Mouse (Mus musculus) left cerebral cortex, postnatal 4 days (tissue): ENCODE results near the gene Treml4. TPM values are rescaled to one million over a fixed set of nuclear protein-coding genes. Genes with fewer than 3 reads are reported as not detected.
"Not testable (repeated sequence)": the region's sequence is repeated elsewhere in the genome, so short reads cannot be mapped to it uniquely, and the experiment has no call there.

ENCODE experiments used
- DNase-seq: peaks from one replicate; pipeline ENCODE4 v3.0.0-alpha.2; 2022
- intact Hi-C: fragments of 180-260 bp; cut with DNase I; formaldehyde crosslinking; loops from one replicate; pipeline ENCODE4 v1.15.1; 2025
- total RNA-seq, 2 experiments: library from RNA; stranded (reverse); gene quantifications; 2 replicates each; pipeline ENCODE4 v1.2.3; 2021

Gene Treml4
- total RNA-seq, 2 experiments from 2014 or later, result 0.50 to 0.81 TPM

- intact Hi-C loops, result loop anchor here (10.0 kb wide), 1 partner anchor 122 kb away; no protein-coding TSS in a partner anchor
Measured at GRCm38 (mm10) chr17:48272598-48272997, 8.5 kb downstream of the Treml4 start.

GRCm38 (mm10) chr17:48274098-48274497 lies 10.0 kb downstream of the Treml4 start:
- intact Hi-C loops, result loop anchor here (10.0 kb wide), 1 partner anchor 121 kb away; no protein-coding TSS in a partner anchor

More at GRCm38 (mm10) chr17:48272598-48272997, 8.5 kb downstream of the Treml4 start:
- no peak for DNase-seq

DNA sequence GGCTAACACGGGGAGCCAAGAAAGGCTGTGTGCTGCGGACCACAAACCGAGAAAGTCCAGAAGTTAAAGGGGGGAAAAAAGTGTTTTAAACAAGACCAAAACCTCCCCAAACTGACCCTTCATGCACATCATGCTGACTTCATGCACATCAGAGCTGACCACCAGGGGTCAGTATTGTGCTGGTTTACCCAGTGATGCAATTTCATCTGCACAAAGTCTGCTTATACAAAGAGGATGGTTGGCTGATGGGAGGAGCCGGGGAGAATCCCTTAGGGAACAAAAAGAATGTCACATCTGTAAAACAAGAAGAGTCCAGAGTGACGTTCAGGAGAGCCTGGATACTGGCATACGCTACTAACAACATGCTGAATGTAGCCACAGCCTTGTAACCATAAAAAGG lies 10.8 kb downstream of the Treml4 start:
- peak; percentile 83 for DNase-seq
- intact Hi-C loops, result loop anchor here (10.0 kb wide), 1 partner anchor 120 kb away; no protein-coding TSS in a partner anchor

More at GRCm38 (mm10) chr17:48274098-48274497, 10.0 kb downstream of the Treml4 start:
- no peak for DNase-seq

DNA sequence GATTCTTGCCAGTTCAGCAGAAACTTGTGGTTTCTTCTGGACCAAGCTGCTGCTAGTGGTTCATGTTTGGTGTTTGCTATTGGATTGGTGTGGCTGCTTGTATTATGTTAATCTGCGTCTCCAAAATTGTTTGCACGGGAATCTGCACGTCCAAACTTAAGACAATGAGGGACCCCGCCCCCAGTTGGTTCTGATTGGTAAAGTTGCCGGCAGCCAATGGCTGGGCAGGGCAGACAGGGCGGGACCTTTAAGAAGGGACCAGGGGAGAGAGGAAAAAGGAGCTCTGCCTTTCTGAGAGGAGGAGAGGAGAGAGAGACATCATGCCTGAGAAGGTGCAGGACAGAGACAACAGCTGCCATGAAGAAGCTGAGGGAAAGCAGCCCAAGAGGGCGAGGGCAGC lies 11.6 kb downstream of the Treml4 start:
- intact Hi-C loops, result loop anchor here (10.0 kb wide), 1 partner anchor 119 kb away; no protein-coding TSS in a partner anchor
- no peak for DNase-seq

DNA sequence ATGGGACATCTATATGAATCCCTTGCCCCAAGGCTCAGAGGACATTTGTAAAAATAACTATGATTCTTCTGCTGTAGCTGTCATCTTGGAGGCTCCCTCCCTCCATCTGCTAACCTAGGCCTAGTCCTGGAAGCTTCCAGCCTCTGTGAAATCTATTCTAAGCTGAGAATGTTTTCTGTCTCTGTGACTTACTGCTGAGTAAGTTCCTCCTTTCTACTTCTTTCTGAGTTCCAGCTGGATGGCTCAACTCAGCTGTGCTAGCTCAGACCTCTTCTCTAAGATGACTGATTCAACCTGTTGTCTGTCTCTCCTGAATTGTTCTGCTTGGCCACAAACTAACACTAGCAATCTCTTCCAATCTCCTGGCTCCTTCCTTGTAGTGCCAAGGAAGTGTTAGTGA lies 14.3 kb downstream of the Treml4 start:
- intact Hi-C loops, result loop anchor here (10.0 kb wide), 1 partner anchor 116 kb away; no protein-coding TSS in a partner anchor
- DNase-seq, result no peak

DNA sequence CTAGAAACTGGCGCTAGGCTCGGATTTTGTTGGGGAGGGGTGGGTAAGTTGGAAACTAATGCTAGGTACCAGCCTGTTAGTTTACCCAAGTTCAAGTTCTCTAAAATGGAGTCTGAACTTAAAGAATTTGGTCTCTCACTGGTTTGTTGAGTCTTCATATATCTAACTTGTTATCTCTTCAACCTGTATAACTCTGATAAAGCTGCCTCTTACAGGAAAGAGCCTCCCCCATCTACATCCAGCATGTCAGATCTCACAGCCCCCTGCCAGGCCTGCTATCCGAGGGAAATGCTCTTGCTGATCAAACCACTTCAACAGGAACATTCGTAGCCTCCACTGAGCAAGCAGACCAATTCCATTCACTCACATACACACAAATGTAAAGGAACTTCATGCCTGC lies 14.9 kb downstream of the Treml4 start:
- DNase-seq, result no peak
- intact Hi-C loops, result loop anchor here (10.0 kb wide), 1 partner anchor 116 kb away; no protein-coding TSS in a partner anchor

- no peak for DNase-seq
- intact Hi-C loops, result no loop called here
Measured at GRCm38 (mm10) chr17:48280943-48281738, 17.0 kb downstream of the Treml4 start.

DNA sequence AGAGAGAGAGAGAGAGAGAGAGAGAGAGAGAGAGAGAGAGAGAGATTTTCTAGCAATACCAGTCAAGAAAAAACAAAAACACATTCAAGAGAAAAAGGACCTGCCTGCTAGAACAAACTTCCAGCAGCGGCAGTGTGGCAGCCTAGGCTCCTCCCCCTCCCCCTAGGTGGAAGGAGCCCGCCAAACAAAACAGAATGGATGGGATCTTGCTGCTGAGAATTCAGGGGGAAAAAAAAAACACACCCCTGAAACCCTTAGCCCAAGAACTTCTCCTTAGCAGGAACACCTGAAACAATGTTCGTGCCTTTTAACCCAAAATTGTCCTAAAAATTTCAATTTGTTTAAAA lies 17.6 kb downstream of the Treml4 start:
- intact Hi-C loops, result no loop called here
- DNase-seq, result peak; percentile 24

DNA sequence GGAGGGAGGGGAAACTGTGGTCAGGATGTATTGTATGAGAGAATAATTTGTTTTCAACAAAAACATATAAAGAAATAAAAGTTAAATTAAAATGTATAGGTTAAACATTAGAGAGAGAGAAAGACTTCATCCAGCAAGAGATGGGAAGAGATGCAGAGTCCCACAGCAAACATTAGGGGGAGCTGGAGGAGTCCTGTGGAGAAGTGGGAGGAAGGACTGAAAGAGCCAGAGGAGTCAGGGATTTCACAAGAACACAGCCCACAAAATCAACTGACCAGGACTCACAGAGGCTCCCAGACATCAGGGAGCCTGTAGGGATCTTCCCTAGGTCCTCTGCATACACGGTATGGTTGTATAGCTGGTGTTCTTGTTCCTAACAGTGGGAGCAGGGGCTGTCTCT lies 22.7 kb downstream of the Treml4 start:
- DNase-seq, result no peak
- intact Hi-C loops, result no loop called here

- intact Hi-C loops, result no loop called here
- no peak for DNase-seq
Measured at GRCm38 (mm10) chr17:48287276-48287675, 23.2 kb downstream of the Treml4 start.

DNA sequence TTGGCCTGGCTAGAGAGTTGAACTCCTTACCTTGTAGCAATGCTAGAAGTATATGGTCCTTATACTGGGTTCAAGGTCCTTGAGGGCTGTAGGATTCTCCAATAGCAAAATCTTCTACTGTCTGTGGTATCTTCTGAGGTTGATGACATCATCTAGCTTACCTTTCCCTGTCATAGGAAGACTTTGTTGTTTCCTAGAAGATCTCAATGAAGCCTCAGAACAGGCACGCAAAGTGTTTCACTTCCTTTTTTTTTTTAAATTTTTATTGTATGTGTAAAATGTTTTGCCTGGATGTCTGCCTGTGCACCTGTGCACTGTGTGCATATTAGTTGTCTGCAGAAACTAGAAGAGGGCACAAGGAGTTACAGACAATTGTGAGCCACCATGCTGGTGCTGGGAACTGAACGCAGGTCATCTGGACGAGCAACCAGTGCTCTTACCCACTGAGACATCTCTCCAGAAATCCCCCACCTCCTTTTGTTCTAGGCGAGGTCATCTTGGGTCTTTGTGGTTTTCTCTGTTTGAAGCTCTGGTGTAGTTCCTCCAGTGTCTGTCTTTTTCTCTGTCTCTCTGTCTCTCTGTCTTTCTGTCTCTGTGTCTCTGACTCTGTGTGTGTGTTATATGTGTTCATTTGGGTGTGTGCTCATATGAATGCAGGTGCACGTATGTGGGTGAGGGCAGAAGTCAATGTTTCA lies 29.6 kb downstream of the Treml4 start:
- intact Hi-C loops, result no loop called here
- DNase-seq, result no peak

DNA sequence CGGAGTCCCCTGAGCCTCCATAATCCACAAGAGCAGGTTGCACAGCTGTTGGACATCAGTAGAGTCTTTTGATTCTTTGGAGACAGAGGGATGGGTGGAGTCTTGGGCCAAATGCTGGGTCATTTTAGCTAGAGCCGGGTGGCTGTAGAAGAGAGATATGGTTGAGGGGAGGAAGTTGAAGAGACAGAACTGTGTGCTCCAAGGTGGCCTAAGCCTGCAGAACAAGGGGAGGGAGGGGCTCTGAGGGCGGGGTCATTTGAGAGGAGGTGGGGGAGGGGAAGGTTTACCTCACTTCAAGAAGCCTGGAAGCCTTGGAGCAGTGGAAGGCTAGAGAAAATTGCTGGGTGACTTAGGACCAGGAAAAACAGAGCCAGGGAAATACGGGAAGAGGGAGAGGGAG lies 35.1 kb downstream of the Treml4 start, which contains the start of gene Treml2:
Gene Treml2, plus strand, starts transcription at position 296 of the 400 bp plus-strand sequence.
- no peak for DNase-seq
- intact Hi-C loops, result no loop called here

- intact Hi-C loops, result no loop called here
- no peak for DNase-seq
Measured at GRCm38 (mm10) chr17:48299756-48300155, 35.7 kb downstream of the Treml4 start.

GRCm38 (mm10) chr17:48300199-48300598 lies 36.1 kb downstream of the Treml4 start:
- intact Hi-C loops, result no loop called here
- DNase-seq, result no peak

DNA sequence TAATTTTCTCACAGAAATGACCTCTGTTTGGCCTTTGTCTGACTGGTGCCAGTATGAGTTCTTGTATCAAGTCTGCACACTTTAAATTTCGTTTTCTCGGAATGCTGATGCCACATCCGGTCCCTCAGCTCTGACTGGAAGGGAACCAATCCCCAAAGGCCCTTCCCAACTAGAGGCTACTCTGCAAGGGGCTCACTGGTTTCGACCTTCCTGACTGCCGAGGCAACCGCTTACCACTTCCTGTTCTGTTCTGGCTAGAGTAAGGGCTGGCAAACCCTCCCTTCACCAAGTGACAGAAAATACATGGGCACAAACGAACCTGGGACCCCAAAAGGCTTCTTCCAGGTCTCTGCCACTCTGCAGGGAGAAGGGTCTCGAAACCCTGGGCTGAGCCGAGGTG lies 36.8 kb downstream of the Treml4 start:
- DNase-seq, result no peak

GRCm38 (mm10) chr17:48301792-48302191 lies 37.7 kb downstream of the Treml4 start:
- intact Hi-C loops, result no loop called here
- DNase-seq, result no peak

More for the DNA sequence above, 36.8 kb downstream of the Treml4 start:
- intact Hi-C loops, result no loop called here

DNA sequence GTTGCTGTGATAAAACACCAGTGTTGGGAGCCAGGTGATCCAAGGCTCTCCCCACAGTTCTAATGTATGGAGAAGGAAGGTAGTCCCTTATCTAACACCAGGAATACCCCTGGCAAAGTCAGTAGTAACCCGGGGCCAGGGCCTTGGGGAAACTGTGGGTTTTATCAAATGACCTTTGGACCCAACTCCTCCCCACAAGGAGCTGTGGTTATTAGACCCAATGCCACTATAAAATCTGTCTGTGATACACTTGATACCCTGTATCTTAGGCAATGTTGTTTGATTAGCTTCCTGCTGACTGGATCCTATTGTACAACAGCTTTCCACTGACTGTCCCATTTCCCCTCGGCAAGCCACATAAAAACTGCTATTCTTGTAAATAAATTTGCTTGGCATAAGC lies 48.0 kb downstream of the Treml4 start:
- no peak for DNase-seq
- intact Hi-C loops, result no loop called here

- DNase-seq, intact Hi-C loops: not testable (repeated sequence)
Measured at GRCm38 (mm10) chr17:48315905-48316579, 51.9 kb downstream of the Treml4 start, which contains the start of gene B430306N03Rik. B430306N03Rik (plus strand) TSS chr17:48316141.

DNA sequence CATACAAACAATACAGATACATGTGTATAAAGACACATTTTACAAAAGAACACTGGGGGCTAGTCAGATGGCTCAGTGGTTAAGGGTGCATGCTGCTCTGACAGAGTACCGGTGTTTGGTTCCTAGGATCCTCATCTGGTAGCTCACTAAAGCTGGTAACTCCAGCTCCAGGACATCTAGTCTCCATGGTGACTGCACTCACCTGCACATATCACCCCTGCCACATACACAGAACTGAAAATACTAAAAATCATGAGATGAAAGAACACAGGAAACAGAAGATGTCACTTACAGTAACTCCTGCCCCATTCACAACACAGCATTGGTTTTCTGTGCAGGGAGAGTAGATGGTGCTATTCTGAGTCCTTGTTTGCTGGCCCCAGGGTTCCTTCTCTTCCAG lies 54.6 kb downstream of the Treml4 start:
- intact Hi-C loops, result no loop called here
- no peak for DNase-seq

DNA sequence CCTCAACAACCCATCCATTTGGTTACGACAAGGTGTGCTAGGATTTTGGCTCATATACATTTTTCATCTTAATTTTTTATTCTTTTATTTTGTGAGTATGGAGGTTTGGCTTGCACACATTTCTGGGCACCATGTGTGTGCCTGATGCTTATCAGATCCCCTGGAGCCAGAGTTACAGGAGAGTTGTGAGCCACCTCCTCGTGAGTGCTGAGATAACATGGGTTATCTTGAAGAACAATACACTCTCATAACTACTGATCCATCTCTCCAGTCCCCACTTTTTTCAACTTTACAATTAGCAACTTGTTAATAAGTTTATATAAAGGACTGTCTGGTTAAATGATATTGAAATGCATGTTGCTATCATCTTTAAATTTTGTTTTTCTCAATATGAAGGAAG lies 57.2 kb downstream of the Treml4 start:
- no peak for DNase-seq
- intact Hi-C loops, result no loop called here

DNA sequence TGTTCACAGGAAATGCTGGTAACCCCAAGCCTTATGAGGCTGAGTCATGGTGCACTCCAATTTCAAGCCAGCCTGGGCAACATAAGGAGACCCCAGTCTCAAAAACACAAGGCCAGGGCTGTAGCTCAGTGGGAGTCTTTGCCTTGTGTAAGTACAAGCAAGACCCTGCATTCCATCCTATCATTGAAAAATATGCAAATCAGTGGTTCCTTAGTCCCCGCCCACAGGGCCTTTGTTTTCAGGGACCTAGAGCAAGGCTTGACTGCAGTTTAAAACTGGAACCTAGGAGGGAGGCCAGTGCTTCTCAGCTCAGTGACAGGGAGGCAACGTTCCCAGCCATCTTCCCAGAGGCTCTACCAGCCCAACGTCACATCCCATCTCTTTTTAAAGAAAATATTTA lies 59.1 kb downstream of the Treml4 start:
- DNase-seq, result no peak

More for the DNA sequence above, 59.1 kb downstream of the Treml4 start:
- intact Hi-C loops, result no loop called here
